Mouse (Mus musculus): Measurements from ENCODE around the gene Vmn1r191.
"Not testable (repeated sequence)": the region's sequence is repeated elsewhere in the genome, so short reads cannot be mapped to it uniquely, and the experiment has no call there.

The Vmn1r191 gene

GRCm38 (mm10) chr13:22183869-22184268 is at the start of gene Vmn1r191:
Vmn1r191 (minus strand) TSS chr13:22183969.
- no peak for DNase-seq (ENCODE audit: low spot score)

GRCm38 (mm10) chr13:22223060-22223459 is 39.3 kb upstream of the Vmn1r191 start, which contains the start of gene Vmn1r193:
Vmn1r193 (minus strand) TSS chr13:22223160.
- DNase-seq (ENCODE audit: low spot score): not testable (repeated sequence)

- DNase-seq (ENCODE audit: low spot score): not testable (repeated sequence)
Observed at GRCm38 (mm10) chr13:22192756-22193155, 9.0 kb upstream of the Vmn1r191 start.

- no peak for DNase-seq (ENCODE audit: low spot score)
Observed at GRCm38 (mm10) chr13:22191041-22191440, 7.3 kb upstream of the Vmn1r191 start, which contains the start of gene Vmn1r192. Vmn1r192 (minus strand) TSS chr13:22191141.

GRCm38 (mm10) chr13:22190385-22190784 is 6.6 kb upstream of the Vmn1r191 start:
- DNase-seq (ENCODE audit: low spot score): no peak

- no peak for DNase-seq (ENCODE audit: low spot score)
Observed at GRCm38 (mm10) chr13:22189313-22189712, 5.5 kb upstream of the Vmn1r191 start.

- no peak for DNase-seq (ENCODE audit: low spot score)
Observed at GRCm38 (mm10) chr13:22168416-22168815, 15.4 kb downstream of the Vmn1r191 start.

- not testable (repeated sequence) for DNase-seq (ENCODE audit: low spot score)
Observed at GRCm38 (mm10) chr13:22136495-22137293, 47.1 kb downstream of the Vmn1r191 start.
